Mouse (Mus musculus): ENCODE data around the gene Trpd52l3. TPM values are rescaled to one million over a fixed set of nuclear protein-coding genes. Genes with fewer than 3 reads are reported as not detected.

Trpd52l3 gene
- polyA plus RNA-seq, 1 experiment from 2014 or later: not detected

DNA sequence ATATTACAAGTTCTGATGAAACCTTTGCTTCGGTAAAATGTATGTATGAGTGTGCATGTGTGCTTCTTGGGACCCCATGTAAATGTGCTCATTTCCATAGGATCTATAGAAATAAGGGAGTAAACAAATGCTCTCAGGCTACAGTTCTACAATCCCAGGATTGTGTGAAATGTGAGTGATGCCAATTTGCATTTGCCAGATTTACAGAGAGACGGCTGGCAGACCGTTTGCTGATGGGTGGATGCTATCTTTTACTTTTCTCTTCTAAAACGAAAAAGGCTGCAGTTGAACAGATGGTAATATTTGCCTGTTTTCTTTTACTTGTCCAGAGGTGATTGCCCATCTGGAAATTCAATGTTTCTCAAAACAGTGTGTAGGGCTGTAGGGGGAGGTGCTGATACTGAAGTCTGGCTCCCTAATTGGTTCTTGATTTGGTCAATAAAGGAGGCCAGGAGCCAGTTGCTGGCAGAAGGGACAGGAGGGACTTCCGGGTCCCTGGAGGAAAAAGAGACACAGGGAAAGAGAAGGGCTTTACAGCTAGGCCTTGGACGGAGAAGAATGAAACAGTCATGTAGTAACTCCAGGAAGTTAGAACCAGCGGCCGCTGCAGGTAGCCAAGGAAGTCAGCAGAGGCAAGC, 24.0 kb upstream of the Trpd52l3 start:
- Histone ChIP-seq H3K4me2 (replicated peaks; ENCODE audit: low read depth, low read length) (no peak overlapping the region), H3K9me3 (ENCODE audit: control insufficient read depth, low read depth, low read length) (peaks cover 6% of the 10 kb centered on the region; the same call in 1 of the 2 replicates), H3K9ac (replicated peaks; ENCODE audit: low read depth, low read length) (no peak overlapping the region), H3K4me3 (ENCODE audit: low read depth, low read length) (no peak overlapping the region), H3K4me1 (ENCODE audit: control insufficient read depth, insufficient read depth, low read length) (no peaks in the 10 kb centered on the region), H3K27me3 (ENCODE audit: control insufficient read depth, insufficient read depth, low read length) (no peaks in the 10 kb centered on the region), H3K36me3 (ENCODE audit: control insufficient read depth, insufficient read depth, low read length) (no peaks in the 10 kb centered on the region), H3K27ac (ENCODE audit: low read length) (no peak overlapping the region)
- WGBS: 79% methylated on average over 8 of the region's 8 CpGs
- no peak for ATAC-seq (ENCODE audit: insufficient number of reproducible peaks, insufficient read depth, low FRiP score, low read depth)

DNA sequence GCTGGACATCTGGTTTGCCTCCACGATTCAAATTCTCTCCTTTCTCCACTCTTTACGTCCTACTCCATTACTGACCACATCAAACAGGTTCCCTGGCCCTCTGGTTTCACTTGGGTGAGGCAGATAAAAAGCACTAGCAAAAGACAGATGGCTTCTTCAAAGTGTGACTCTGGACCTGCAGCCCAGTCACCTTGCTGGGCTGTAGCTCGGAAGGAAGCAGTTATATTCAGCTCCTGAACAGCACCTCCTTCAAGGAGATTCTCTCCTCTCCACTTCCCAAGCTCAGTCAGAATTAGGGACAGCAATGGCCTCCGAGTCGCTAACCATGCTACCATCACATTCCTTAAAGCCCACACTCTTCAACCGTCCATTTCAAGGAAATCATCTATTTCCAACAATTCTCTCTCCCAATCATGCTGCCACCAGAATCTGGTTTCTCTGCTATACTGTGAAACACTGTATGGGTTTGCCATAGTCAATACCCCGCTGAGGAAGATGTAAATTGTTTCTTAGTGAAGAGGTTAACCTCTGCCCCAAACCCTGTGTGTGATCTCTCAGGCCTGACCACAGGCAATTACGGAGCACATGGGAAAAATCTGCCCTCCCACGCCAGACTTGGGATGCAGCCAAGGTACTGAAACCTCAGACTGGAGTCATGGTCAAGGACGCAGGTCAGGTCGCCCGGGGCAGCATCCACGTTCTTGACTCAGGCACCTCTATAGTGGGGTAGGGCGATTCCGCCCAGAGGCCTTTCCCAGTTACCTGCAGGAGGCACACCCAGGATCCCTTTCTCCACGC, 19.2 kb upstream of the Trpd52l3 start:
- no peak for ATAC-seq (ENCODE audit: insufficient number of reproducible peaks, insufficient read depth, low FRiP score, low read depth)
- Histone ChIP-seq H3K9ac (replicated peaks; ENCODE audit: low read depth, low read length) (no peak overlapping the region), H3K4me2 (replicated peaks; ENCODE audit: low read depth, low read length) (no peak overlapping the region), H3K27me3 (ENCODE audit: control insufficient read depth, insufficient read depth, low read length) (no peaks in the 10 kb centered on the region), H3K27ac (ENCODE audit: low read length) (no peak overlapping the region), H3K4me1 (ENCODE audit: control insufficient read depth, insufficient read depth, low read length) (no peaks in the 10 kb centered on the region), H3K4me3 (ENCODE audit: low read depth, low read length) (no peak overlapping the region), H3K9me3 (ENCODE audit: control insufficient read depth, low read depth, low read length) (no peaks in the 10 kb centered on the region), H3K36me3 (ENCODE audit: control insufficient read depth, insufficient read depth, low read length) (no peaks in the 10 kb centered on the region)
- WGBS: 80% methylated on average over 16 of the region's 16 CpGs

DNA sequence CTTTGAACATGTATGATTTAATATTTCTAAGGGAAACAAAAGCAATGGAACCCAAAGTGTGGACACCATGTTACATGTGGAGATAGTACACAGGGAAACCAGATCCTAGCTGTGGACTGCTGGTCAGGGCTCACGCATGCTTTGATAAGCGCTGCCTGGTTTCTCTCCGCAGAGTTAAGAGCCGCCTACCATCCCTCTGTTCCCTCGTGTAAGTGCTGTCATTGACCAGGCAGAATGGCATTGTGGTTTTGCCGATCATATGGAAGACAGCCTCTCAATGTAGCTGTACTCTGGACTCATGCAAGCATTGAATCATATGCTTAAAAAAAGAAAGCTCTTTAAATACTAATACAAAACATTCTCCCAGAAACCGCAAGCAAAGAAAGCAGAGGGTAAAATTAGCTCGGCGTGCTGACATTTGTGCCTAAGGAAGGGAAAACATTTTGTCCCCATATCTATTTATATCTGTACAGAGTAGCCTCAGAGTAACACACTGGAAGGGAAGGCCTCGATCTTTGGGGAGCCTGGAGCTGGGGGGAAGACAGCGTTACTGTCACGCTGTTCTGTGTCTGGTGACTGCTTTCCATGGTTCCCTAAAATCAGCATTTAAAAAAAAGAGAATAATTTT, 17.0 kb upstream of the Trpd52l3 start:
- H3K36me3 ChIP-seq (ENCODE audit: control insufficient read depth, insufficient read depth, low read length): no peaks in the 10 kb centered on the region
- no peak overlapping the region for H3K4me3 ChIP-seq (ENCODE audit: low read depth, low read length)
- no peak overlapping the region for H3K4me2 ChIP-seq (replicated peaks; ENCODE audit: low read depth, low read length)
- 84% methylated on average over 12 of the region's 12 CpGs for WGBS
- H3K27ac ChIP-seq (ENCODE audit: low read length): no peak overlapping the region
- H3K9ac ChIP-seq (replicated peaks; ENCODE audit: low read depth, low read length): no peak overlapping the region
- no peaks in the 10 kb centered on the region for H3K27me3 ChIP-seq (ENCODE audit: control insufficient read depth, insufficient read depth, low read length)
- H3K4me1 ChIP-seq (ENCODE audit: control insufficient read depth, insufficient read depth, low read length): no peaks in the 10 kb centered on the region
- no peaks in the 10 kb centered on the region for H3K9me3 ChIP-seq (ENCODE audit: control insufficient read depth, low read depth, low read length)
- ATAC-seq (ENCODE audit: insufficient number of reproducible peaks, insufficient read depth, low FRiP score, low read depth): no peak

DNA sequence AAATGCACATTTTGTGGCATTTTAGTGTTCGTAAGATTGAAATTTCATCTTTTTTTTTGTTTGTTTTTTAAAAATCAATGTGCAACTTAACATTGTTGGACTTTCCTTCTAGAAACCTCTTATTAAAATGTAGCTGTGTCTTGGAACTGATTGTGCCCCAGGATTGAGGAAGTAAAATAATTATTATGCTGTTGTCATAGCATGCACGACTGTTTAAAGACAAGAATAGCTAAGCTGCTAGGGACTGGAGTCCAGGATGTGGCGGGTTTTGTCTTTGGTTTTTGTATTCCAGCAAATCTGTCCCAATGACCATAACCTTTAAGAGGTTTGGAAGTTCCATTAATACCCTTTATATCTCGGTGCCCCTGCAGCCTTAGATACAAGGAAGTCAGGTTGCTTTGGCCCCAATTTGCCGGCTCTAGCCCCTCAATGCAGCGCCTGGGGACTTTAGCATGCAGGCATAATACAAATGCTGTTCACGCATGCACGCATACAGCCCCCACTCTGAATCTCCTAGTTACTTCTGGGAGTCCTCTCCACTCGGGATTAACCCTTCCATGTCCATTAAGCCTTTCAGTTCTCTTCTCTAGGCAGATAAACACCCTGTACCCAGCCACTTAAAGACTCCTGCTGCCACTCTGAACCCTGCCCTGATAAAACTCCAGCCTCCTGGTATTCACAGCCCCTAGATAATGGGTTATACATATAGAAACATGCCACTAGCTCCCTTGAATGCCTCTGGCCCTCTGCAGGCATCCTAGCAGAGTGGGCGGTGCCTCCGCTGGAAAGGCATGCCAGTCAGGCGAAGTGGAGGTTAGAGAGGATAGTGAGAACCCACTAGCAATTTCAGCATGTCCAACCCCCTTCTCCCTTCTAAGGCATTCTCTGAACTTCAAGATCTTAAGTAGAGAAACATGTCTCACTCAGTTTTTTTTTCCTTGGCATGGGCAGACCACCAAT, 2.9 kb upstream of the Trpd52l3 start:
- no peaks in the 10 kb centered on the region for H3K27me3 ChIP-seq (ENCODE audit: control insufficient read depth, insufficient read depth, low read length)
- H3K4me2 ChIP-seq (replicated peaks; ENCODE audit: low read depth, low read length): no peak overlapping the region
- no peaks in the 10 kb centered on the region for H3K9me3 ChIP-seq (ENCODE audit: control insufficient read depth, low read depth, low read length)
- WGBS: 71% methylated on average over 12 of the region's 12 CpGs
- no peak for ATAC-seq (ENCODE audit: insufficient number of reproducible peaks, insufficient read depth, low FRiP score, low read depth)
- H3K36me3 ChIP-seq (ENCODE audit: control insufficient read depth, insufficient read depth, low read length): no peaks in the 10 kb centered on the region
- H3K9ac ChIP-seq (replicated peaks; ENCODE audit: low read depth, low read length): no peak overlapping the region
- H3K4me3 ChIP-seq (ENCODE audit: low read depth, low read length): no peak overlapping the region
- H3K4me1 ChIP-seq (ENCODE audit: control insufficient read depth, insufficient read depth, low read length): no peaks in the 10 kb centered on the region
- no peak overlapping the region for H3K27ac ChIP-seq (ENCODE audit: low read length)

DNA sequence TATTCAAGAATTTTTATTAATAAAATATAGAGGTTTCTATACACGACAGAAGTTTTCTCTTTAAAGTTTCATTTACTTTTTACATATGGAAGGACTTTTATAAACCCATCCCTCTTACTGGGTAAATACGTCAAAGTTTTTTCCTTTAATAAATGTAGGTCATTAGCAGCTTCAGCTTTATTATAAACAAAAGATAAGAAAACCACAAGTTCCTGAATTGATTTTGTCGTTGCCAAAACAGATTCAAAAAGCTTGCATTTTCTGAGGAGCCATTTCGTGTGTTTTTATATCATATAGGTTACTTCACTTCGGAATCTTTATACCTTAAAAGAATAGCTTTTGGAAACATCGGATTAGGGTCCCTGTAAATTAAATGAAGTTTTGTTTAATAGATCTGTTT, 2.0 kb upstream of the Trpd52l3 start:
- H3K4me1 ChIP-seq (ENCODE audit: control insufficient read depth, insufficient read depth, low read length): no peaks in the 10 kb centered on the region
- no peaks in the 10 kb centered on the region for H3K9me3 ChIP-seq (ENCODE audit: control insufficient read depth, low read depth, low read length)
- no peak overlapping the region for H3K27ac ChIP-seq (ENCODE audit: low read length)
- H3K27me3 ChIP-seq (ENCODE audit: control insufficient read depth, insufficient read depth, low read length): no peaks in the 10 kb centered on the region
- H3K4me2 ChIP-seq (replicated peaks; ENCODE audit: low read depth, low read length): no peak overlapping the region
- H3K4me3 ChIP-seq (ENCODE audit: low read depth, low read length): no peak overlapping the region
- no peak for ATAC-seq (ENCODE audit: insufficient number of reproducible peaks, insufficient read depth, low FRiP score, low read depth)
- H3K36me3 ChIP-seq (ENCODE audit: control insufficient read depth, insufficient read depth, low read length): no peaks in the 10 kb centered on the region
- H3K9ac ChIP-seq (replicated peaks; ENCODE audit: low read depth, low read length): no peak overlapping the region
- 52% methylated on average over 6 of the region's 6 CpGs for WGBS

DNA sequence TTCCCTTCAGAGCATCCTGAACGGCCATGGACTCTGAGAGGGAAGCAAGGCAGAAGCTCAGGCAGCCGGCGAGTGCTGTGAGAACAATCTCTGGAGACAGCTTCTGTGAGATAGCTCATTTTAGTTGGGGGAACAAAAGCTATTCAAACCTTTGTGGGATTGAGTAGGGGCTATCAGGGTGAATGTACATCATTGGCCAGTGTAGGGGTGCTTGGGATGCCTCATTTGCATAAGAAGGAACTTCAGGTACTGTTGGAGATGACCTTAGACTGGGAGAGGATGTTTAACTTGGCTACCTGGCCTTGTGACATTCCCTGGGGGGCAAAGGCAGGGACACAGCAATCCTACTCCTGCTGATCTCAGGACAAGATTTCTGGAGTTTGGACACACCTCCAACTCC, 2.8 kb downstream of the Trpd52l3 start:
- no peaks in the 10 kb centered on the region for H3K4me1 ChIP-seq (ENCODE audit: control insufficient read depth, insufficient read depth, low read length)
- H3K27ac ChIP-seq (ENCODE audit: low read length): no peak overlapping the region
- 72% methylated on average over 3 of the region's 3 CpGs for WGBS
- ATAC-seq (ENCODE audit: insufficient number of reproducible peaks, insufficient read depth, low FRiP score, low read depth): no peak
- H3K4me2 ChIP-seq (replicated peaks; ENCODE audit: low read depth, low read length): no peak overlapping the region
- H3K4me3 ChIP-seq (ENCODE audit: low read depth, low read length): no peak overlapping the region
- H3K36me3 ChIP-seq (ENCODE audit: control insufficient read depth, insufficient read depth, low read length): no peaks in the 10 kb centered on the region
- H3K27me3 ChIP-seq (ENCODE audit: control insufficient read depth, insufficient read depth, low read length): no peaks in the 10 kb centered on the region
- no peaks in the 10 kb centered on the region for H3K9me3 ChIP-seq (ENCODE audit: control insufficient read depth, low read depth, low read length)
- no peak overlapping the region for H3K9ac ChIP-seq (replicated peaks; ENCODE audit: low read depth, low read length)

DNA sequence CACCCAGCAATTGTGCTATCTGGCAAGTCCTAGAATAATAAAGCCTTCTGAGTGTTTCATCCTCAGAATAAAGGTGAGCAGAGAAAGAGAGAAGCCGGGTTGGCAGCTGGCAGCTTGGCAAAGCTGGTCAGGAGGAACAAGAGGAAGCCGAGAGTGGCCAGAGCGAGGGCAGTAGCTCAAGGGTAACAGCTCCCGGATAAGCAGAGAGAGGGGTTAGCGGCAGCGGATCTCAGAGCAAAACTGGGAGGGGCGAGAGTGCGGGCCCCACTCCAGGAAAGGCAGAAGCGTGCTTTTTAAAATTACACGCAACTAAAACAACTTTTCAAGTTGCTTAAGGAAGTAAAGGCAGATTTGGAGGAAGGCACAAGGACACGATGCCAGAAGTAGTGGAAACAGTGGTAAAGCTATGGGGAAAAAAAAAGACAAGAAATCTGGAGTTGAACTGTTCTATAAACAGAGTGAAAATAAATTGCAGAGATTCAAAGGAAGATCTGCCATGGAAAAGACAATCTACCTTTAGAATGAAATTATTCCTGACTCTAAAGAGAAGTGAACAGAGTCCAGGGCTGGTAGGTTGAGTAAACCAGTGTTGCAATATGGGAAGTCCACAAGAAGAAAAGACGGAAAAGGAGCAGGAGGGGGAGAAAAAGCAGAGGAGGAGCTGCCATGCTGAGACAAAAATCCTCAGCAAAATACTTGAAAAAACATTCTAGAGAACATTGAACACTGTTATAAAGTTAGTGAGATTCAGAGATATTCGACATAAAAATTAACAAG, 7.1 kb downstream of the Trpd52l3 start:
- Histone ChIP-seq H3K27ac (ENCODE audit: low read length) (no peak overlapping the region), H3K4me3 (ENCODE audit: low read depth, low read length) (no peak overlapping the region), H3K4me1 (ENCODE audit: control insufficient read depth, insufficient read depth, low read length) (no peaks in the 10 kb centered on the region), H3K4me2 (replicated peaks; ENCODE audit: low read depth, low read length) (no peak overlapping the region; the same call in 1 of the 2 replicates), H3K9ac (replicated peaks; ENCODE audit: low read depth, low read length) (no peak overlapping the region), H3K36me3 (ENCODE audit: control insufficient read depth, insufficient read depth, low read length) (no peaks in the 10 kb centered on the region), H3K9me3 (ENCODE audit: control insufficient read depth, low read depth, low read length) (no peaks in the 10 kb centered on the region), H3K27me3 (ENCODE audit: control insufficient read depth, insufficient read depth, low read length) (no peaks in the 10 kb centered on the region)
- WGBS: 60% methylated on average over 13 of the region's 13 CpGs
- no peak for ATAC-seq (ENCODE audit: insufficient number of reproducible peaks, insufficient read depth, low FRiP score, low read depth)
